In the genomic region with DNA sequence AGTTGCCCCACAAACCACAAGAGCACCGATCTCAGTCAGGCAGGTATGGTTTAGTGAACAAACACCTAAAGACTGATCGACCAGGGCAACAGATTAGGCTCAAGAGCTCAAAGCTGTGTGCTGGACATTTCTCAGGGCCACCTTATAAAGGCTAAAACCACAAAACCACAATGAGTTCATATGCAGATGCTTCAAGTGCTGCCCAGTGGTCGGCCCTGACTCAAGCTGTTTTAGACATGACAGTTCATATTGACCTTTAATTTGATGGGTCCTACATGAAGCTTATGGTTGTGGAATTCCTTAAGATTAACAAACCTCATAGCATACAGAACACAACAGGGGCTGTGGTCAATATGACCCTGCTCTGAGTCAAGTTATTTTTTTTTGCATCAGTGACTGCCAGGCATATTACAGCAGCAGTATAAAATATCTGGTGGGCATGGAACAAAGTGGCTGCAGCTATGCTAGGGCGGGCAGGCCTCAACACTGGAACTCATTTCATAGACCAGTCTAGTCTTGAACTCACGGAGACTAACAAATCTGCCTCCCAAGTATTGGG, we compare ENCODE assay signal across 20 mouse cellular contexts.
DNase-seq lines count a peak whose midpoint lies in the region; TF ChIP-seq lines count a peak whose summit lies in the region.
"Had no signal": no experiment of that assay in that cellular context is flagged by ENCODE, and none has a peak within 500 bp of the region (broad histone marks: within the 10 kb centered on the region; RNA-seq: fewer than 3 reads in every experiment).

No protein-coding gene starts in this region.

- TF ChIP-seq POLR2A in myocyte (IDR thresholded peaks at IDR 0.05; ENCODE audit: insufficient read length, low read depth) = no peak

- H3K27me3 ChIP-seq in myocyte (ENCODE audit: control insufficient read depth, insufficient read depth, insufficient read length) = no peaks in the 10 kb centered on the region
- H3K27me3 ChIP-seq: forebrain, embryonic 13.5 days; heart, embryonic 13.5 days; hindbrain, embryonic 12.5 days; hindbrain, embryonic 15.5 days had no signal

- peak overlapping the region; percentile 28 for H3K4me2 ChIP-seq in myocyte (ENCODE audit: low read depth)
- H3K4me2 ChIP-seq: forebrain, embryonic 13.5 days; heart, embryonic 13.5 days; hindbrain, embryonic 12.5 days; hindbrain, embryonic 15.5 days had no signal

- no peak overlapping the region for H3ac ChIP-seq in myocyte (ENCODE audit: control insufficient read depth, insufficient read length)

- DNase-seq in 3134 (ENCODE audit: extremely low read depth, insufficient read length, low spot score) (peak; percentile 29), 3T3-L1 (ENCODE audit: low read depth, low spot score) (peak; percentile 79)
- DNase-seq in Muller cell, postnatal 12 days (ENCODE audit: inconsistent ontology term) = peak; percentile 57
- DNase-seq in gastrocnemius, postnatal 10 days = no peak
- no peak for DNase-seq in layer of hippocampus, postnatal 36 days
- DNase-seq: adrenal gland, postnatal 10 days; adrenal gland, postnatal 36 days; cerebellum, adult 18-20 months; cerebellum, adult 9-10 months; cerebellum, postnatal 14 days; gastrocnemius, postnatal 14 days; heart, adult 18-20 months; heart, postnatal 14 days had no signal

- no peak overlapping the region for H3K4me3 ChIP-seq in myocyte
- H3K4me3 ChIP-seq: forebrain, embryonic 10.5 days; forebrain, embryonic 13.5 days; heart, embryonic 10.5 days; heart, embryonic 13.5 days; hindbrain, embryonic 12.5 days; hindbrain, embryonic 15.5 days had no signal

- no peaks in the 10 kb centered on the region for H3K79me2 ChIP-seq in myocyte (ENCODE audit: control insufficient read depth, insufficient read depth)

- H3K36me3 ChIP-seq in myocyte (ENCODE audit: control insufficient read depth, insufficient read depth) = no peaks in the 10 kb centered on the region
- H3K36me3 ChIP-seq: forebrain, embryonic 10.5 days; heart, embryonic 10.5 days; heart, embryonic 13.5 days; hindbrain, embryonic 12.5 days; hindbrain, embryonic 15.5 days had no signal

TF ChIP-seq in myocyte, 11 proteins besides CTCF, POLR2A, EP300 and RAD21:
- TF ChIP-seq USF1 (IDR thresholded peaks at IDR 0.05; ENCODE audit: low read depth) = no peak
- no peak for TF ChIP-seq CEBPB (IDR thresholded peaks at IDR 0.05; ENCODE audit: insufficient read depth, poor library complexity, severe bottlenecking)
- no peak for TF ChIP-seq MYOG (IDR thresholded peaks at IDR 0.05; ENCODE audit: control insufficient read depth in 1 of 3, insufficient read depth in 1 of 3, insufficient read length in 2 of 3, low read depth in 2 of 3)
- no peak for TF ChIP-seq REST (IDR thresholded peaks at IDR 0.05; ENCODE audit: insufficient read depth, insufficient read length)
- TF ChIP-seq POLR2AphosphoS2 (IDR thresholded peaks at IDR 0.05; ENCODE audit: insufficient read length, low read depth) = no peak
- no peak for TF ChIP-seq MYOD1 (IDR thresholded peaks at IDR 0.05; ENCODE audit: control insufficient read depth in 1 of 3, insufficient read length in 2 of 3, low read depth in 2 of 3)
- TF ChIP-seq SRF (IDR thresholded peaks at IDR 0.05; ENCODE audit: control insufficient read depth, insufficient read length, low read depth) = no peak
- no peak for TF ChIP-seq E2F4 (IDR thresholded peaks at IDR 0.05; ENCODE audit: insufficient read depth)
- TF ChIP-seq TCF12 (IDR thresholded peaks at IDR 0.05; ENCODE audit: insufficient read depth, poor library complexity, severe bottlenecking) = no peak
- TF ChIP-seq TCF3 (IDR thresholded peaks at IDR 0.05; ENCODE audit: insufficient read length, low read depth) = no peak
- TF ChIP-seq MAX (IDR thresholded peaks at IDR 0.05; ENCODE audit: low read depth) = no peak

Comparison
In these comparisons a context has a peak if more than half of its experiments do, and no peak if none do; other contexts are left out.
1. DNase-seq: peak in 3134 (single experiment), 3T3-L1 (single experiment) and Muller cell, postnatal 12 days (single experiment); none in gastrocnemius, postnatal 10 days (single experiment) and layer of hippocampus, postnatal 36 days (0 of 2).